Mouse (Mus musculus): ENCODE results near the gene Ppp1r27.

DNA sequence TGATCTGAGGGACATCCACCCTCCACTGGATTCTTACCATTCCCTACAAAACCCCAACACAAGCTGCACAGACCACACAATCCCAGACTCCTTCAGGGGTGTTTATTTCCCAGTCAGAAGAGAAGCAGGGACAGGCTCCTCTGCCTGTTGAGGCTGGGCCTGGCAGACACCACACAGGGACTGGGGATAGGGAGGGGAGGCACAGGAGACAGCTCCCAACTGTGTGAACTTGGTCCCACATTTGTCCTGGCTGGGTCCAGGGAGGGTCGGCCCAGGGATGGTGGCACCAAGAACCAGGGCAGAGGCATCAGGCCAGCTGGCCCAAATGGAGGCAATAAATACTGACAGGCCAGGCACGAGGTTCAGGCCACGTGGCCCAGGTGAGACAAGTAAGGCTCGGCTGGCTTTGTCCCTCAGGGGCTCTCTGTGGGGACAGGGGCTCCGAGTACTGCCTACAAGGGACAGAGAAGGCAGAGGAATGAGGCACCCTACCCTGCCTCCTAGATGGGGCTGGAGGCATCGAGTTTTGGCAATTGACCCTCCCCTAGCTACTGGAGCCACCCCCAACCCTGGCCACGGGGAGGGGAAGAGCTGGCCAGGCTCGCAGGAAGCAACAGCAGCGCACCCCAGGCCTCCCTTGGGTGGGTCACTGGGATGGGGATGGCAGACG lies 27.2 kb upstream of the Ppp1r27 start:
- TF ChIP-seq POLR2A (IDR thresholded peaks at IDR 0.05; ENCODE audit: borderline replicate concordance, extremely low read depth, insufficient read depth, insufficient read length, poor library complexity, severe bottlenecking): no peak
- no peak for TF ChIP-seq CTCF (IDR thresholded peaks at IDR 0.05; ENCODE audit: borderline replicate concordance, extremely low read depth, insufficient read depth, insufficient read length)

All from brain, embryonic 14.5 days (tissue).